10 mouse cellular contexts compared by ENCODE assay signal in the genomic region with DNA sequence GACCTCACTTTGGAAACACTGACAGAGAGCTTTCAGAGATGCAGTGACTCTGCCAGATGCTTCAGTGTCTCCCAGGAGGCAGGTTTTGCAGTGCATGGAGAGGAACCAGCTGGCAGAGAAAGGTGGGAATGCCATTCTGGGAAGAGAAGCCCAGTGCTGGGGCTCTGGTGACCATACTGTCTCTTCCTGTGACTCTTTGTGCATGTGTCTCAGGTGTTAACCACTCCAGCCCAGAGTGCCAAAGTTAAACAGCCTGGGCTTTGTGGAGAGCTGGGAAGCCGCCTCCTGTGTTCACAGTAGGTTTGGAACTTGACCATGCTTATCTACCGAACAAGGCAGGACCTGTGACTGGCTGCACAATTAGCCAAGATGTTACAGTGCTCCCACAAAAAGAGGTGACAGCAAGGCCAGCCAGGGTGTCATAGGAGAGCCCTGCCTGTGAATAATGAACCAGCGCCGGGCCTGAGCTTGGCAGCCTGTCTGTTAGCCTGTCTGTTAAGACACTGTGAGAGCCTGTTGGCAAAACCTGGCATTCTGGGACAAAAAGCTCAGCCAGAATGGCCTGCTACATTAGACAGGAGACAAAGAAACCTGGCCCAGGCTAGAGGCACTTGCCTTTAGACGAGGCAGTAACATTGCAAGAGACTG. TPM values are rescaled to one million over a fixed set of nuclear protein-coding genes. Genes with fewer than 3 reads are reported as not detected.
DNase-seq lines count a peak whose midpoint lies in the region; ATAC-seq lines count a peak whose summit lies in the region.
"Had no signal": no experiment of that assay in that cellular context is flagged by ENCODE, and none has a peak within 500 bp of the region (broad histone marks: within the 10 kb centered on the region; RNA-seq: fewer than 3 reads in every experiment).

No protein-coding gene starts in this region.

- H3K4me3 ChIP-seq in forebrain, embryonic 13.5 days = no peak overlapping the region
- no peak overlapping the region for H3K4me3 ChIP-seq in midbrain, embryonic 16.5 days (ENCODE audit: low read depth, low read length)

- WGBS in forebrain, embryonic 13.5 days = 25% methylated on average over 5 of the region's 5 CpGs
- 56% methylated on average over 5 of the region's 5 CpGs for WGBS in midbrain, embryonic 16.5 days

- peak; percentile 5 for DNase-seq in cerebellum, adult 11-12 months
- DNase-seq in cerebellum, adult 9-10 months = no peak
- DNase-seq in layer of hippocampus, adult 9-11 months = peak; percentile 34
- no peak for DNase-seq in layer of hippocampus, postnatal 25 days (ENCODE audit: extremely low spot score in 1 of 2, low spot score in 1 of 2)
- no peak for DNase-seq in lung, postnatal 10 days
- no peak for DNase-seq in ovary, postnatal 36 days (ENCODE audit: low spot score)
- DNase-seq: kidney, adult 8-10 months had no signal

- H3K4me2 ChIP-seq in forebrain, embryonic 13.5 days = no peak overlapping the region
- no peak overlapping the region for H3K4me2 ChIP-seq in midbrain, embryonic 16.5 days (ENCODE audit: low read length)

- no peaks in the 10 kb centered on the region for H3K9me3 ChIP-seq in forebrain, embryonic 13.5 days (replicated peaks)
- no peaks in the 10 kb centered on the region for H3K9me3 ChIP-seq in midbrain, embryonic 16.5 days (replicated peaks; ENCODE audit: control insufficient read depth, low read length, poor library complexity, severe bottlenecking)

- peaks cover 18% of the 10 kb centered on the region for H3K4me1 ChIP-seq in forebrain, embryonic 13.5 days
- H3K4me1 ChIP-seq in midbrain, embryonic 16.5 days (ENCODE audit: control insufficient read depth, insufficient read depth, low read length) = peaks cover 3% of the 10 kb centered on the region; the same call in 1 of the 2 replicates

- H3K27me3 ChIP-seq in forebrain, embryonic 13.5 days = no peaks in the 10 kb centered on the region
- H3K27me3 ChIP-seq in midbrain, embryonic 16.5 days (ENCODE audit: control insufficient read depth, insufficient read depth, low read depth, low read length) = no peaks in the 10 kb centered on the region

- H3K36me3 ChIP-seq in forebrain, embryonic 13.5 days (ENCODE audit: poor library complexity, severe bottlenecking) = no peaks in the 10 kb centered on the region
- no peaks in the 10 kb centered on the region for H3K36me3 ChIP-seq in midbrain, embryonic 16.5 days (ENCODE audit: control insufficient read depth, insufficient read depth, low read length)

- H3K27ac ChIP-seq in forebrain, embryonic 13.5 days = peak overlapping the region; percentile 83
- peak overlapping the region; percentile 42; the same call in 1 of the 2 replicates for H3K27ac ChIP-seq in midbrain, embryonic 16.5 days (ENCODE audit: low read length)
- H3K27ac ChIP-seq: liver, embryonic 14.5 days had no signal

- no peak overlapping the region for H3K9ac ChIP-seq in forebrain, embryonic 13.5 days
- H3K9ac ChIP-seq in midbrain, embryonic 16.5 days (ENCODE audit: low read depth, low read length) = no peak overlapping the region
- H3K9ac ChIP-seq: liver, embryonic 14.5 days had no signal

- ATAC-seq in forebrain, embryonic 13.5 days = peak; percentile 89
- peak; percentile 78 for ATAC-seq in midbrain, embryonic 16.5 days

RNA-seq across cellular contexts. Expression of a gene that starts 25.9 kb away (rescaled TPM):
- 10 to 100 TPM; 27.2 to 35.7 TPM for total RNA-seq in layer of hippocampus, postnatal 25 days (2021)
- 31.1 and 32.0 TPM in 2 replicates for polyA plus RNA-seq in forebrain, embryonic 13.5 days (2015; fragmentation: Nextera tagmentation; extraction: Ambion mirVana)
- polyA plus RNA-seq in midbrain, embryonic 16.5 days (2015; fragmentation: Nextera tagmentation; extraction: Ambion mirVana) = 17.7 and 23.7 TPM in 2 replicates

Comparison
In these comparisons a context has a peak if more than half of its experiments do, and no peak if none do; other contexts are left out.
1. DNase-seq: peak in cerebellum, adult 11-12 months (single experiment) and layer of hippocampus, adult 9-11 months (single experiment); none in cerebellum, adult 9-10 months (single experiment), layer of hippocampus, postnatal 25 days (0 of 2), lung, postnatal 10 days (single experiment) and ovary, postnatal 36 days (single experiment).